Mouse (Mus musculus) T-cell, adult 2 months (primary cell): ENCODE measurements around the gene Gm17455.

Experiments used
- DNase-seq: peaks from one replicate; pipeline ENCODE4 v3.0.0; 2022; ENCODE audit warnings: low spot score

Gene Gm17455

DNA sequence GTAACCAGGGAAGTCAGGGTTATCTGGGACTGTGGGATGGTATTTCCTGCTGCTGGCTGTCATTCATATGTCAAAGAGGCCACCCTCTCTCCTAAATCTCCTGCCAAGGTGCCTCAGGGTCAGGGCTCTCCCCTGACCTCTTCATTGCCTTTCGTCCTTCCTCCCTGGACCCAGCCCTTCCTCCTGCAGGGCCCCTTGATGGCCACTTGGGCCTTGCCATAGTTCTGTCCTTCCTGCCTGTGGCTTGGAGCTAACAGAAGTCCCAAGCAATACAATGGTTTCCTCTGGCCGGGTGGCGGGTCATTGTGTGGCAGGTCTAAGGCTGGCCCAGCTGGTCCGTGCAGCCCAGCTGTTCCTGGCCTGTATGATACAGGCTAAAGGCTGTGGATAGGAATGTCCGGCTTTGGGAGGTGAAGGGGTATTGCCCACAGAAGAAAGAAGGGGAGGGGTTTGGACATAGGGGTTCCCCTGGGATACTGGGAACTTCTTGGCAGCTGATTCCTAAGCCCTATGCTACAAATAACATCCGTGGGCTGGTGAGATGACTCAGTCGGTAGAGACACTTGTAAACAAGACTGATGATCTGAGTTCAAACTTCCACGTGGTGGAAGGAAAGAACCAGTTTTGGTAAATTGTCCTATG, 25.5 kb upstream of the Gm17455 start:
- DNase-seq: no peak

DNA sequence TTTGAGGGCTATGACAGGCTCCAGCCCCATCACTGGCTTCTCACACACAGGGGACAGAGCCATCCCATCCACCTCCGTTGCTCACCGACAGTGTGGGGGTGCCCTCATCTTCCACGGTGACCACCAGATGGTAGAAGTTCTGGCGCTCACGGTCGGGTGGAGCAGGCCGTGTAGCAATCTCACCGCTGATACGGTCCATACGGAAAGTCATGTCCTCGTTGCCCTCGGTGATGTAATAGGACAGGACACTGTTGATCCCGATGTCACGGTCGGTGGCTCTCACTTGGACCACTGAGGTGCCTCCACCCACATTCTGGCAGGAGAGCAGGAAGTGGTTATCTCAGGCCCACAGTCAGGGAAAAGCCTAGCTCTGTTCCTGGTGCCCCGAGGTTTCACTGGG, 22.8 kb upstream of the Gm17455 start:
- DNase-seq: no peak

GRCm38 (mm10) chr10:60379419-60379957, 20.0 kb upstream of the Gm17455 start:
- DNase-seq: no peak

- no peak for DNase-seq
Observed at GRCm38 (mm10) chr10:60380229-60380628, 19.3 kb upstream of the Gm17455 start.

DNA sequence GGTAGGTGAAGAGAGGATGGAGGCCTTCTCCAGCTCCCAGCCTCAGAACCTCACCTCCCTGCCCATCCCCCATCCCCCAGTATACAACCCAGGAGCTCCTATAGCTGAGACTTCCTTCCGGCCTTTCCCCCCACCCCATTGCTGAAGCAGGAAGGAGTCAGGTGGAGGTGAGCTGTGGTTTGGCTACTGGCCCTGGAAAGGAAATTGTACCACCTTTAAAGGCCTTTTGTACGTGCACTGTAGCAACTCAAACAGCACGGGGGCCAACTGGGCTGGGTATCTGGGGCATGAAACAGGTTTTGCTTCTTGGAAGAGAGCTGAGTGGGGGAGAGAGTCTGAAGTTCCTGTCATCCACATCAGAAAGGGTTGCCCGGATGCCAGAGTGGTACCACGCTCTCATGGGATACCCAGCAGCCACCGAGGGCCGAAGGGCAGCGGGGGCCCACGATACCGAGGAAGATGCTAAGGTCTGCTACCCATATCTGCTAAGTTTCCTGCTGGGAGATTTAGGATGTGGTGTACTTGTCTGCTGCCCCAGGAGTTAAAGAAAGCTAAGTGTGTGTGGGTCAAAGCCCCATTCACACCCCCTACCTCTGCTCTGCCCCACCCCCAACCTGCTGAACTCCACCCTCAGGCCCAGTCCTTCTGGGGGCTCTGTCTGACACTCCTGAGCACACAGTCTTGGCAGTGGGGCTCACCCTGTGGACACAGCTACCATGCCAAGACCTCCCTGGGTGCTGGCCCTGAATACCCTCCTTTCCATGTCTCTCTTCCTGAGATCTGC, 18.2 kb upstream of the Gm17455 start:
- peak; percentile 84 for DNase-seq

GRCm38 (mm10) chr10:60388332-60388731, 11.2 kb upstream of the Gm17455 start:
- DNase-seq: no peak

GRCm38 (mm10) chr10:60389447-60389865, 10.1 kb upstream of the Gm17455 start:
- peak; percentile 79 for DNase-seq

GRCm38 (mm10) chr10:60390177-60390903, 9.2 kb upstream of the Gm17455 start:
- DNase-seq: no peak

GRCm38 (mm10) chr10:60390904-60391420, 8.6 kb upstream of the Gm17455 start:
- no peak for DNase-seq

DNA sequence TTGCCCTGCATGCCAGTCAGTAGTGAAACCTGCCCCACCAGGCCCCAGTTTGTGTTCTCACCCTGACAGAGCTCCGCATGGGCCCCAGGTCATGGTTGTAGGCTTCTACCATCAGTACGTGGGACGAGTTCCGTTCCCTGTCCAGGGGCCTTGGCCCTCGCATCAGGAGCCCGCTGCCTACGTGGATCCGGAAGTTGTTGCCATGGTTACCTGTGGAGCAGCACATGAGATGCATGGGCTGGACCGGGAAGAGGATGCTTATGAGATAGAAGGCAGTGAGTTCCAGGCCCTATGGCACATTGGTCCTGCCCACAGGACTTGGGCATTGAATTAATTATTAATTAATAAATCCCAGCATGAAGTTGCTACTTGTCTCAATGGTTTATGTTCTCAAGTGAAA, 7.9 kb upstream of the Gm17455 start:
- no peak for DNase-seq

DNA sequence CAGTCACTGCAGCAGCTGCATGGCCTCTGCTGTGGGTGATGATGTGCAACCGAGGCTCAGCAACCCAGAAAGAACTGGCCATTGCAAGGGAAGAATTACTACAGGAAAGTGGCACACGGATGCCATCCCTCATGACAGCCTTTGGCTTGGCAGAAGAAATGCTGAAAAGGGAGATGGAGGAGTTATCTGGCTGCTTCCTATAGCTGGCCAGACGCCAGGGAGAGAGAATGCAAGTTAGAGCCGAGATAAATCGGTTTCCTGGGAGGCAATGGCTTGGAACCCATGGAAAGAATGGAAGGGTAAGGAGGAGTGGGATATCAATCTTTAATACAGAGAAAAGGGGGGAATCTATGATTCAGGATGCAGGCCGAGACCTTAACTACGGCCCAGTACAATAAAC, 4.6 kb upstream of the Gm17455 start:
- DNase-seq: no peak

GRCm38 (mm10) chr10:60395605-60396004, 3.9 kb upstream of the Gm17455 start:
- DNase-seq: no peak

GRCm38 (mm10) chr10:60398051-60398814, 1.3 kb upstream of the Gm17455 start:
- no peak for DNase-seq

DNA sequence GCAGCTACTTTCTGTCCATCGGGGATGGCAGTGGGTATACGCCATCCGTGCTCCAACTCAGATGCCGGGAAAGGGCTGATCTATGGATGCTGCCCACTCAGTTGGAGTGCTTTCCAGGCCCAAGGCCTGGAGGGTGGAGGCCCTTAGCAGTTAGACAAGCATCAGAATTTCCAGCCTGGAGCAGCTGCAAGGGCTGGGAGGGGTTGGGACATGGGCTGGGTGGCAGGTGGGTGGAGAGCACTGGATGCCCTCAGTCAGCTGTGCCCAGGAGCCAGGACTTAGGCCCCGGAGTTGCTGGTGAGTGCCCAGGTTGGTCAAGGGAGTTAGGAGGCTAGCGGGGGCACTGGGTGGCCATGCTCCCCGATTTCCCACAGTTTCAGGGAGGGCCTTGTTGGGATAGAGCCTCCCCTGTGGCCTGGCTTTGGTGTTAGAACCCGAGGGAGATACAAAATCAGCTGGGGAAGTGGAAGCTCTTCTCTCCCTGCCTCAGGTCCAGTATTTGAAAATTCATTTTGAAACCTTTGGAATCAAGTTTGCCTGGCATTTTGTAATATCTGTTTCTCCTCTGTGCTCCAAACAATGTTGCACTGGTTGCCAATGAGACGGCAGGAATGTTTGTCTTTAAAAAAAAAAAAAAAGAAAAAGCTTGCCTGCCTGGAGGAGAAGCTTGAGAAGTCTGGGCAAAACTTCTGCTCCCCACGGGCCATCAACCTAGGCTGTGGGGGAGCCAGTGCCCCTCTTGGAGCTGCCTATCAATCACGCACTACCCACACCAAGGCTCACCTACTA, 1.2 kb downstream of the Gm17455 start:
- no peak for DNase-seq

DNA sequence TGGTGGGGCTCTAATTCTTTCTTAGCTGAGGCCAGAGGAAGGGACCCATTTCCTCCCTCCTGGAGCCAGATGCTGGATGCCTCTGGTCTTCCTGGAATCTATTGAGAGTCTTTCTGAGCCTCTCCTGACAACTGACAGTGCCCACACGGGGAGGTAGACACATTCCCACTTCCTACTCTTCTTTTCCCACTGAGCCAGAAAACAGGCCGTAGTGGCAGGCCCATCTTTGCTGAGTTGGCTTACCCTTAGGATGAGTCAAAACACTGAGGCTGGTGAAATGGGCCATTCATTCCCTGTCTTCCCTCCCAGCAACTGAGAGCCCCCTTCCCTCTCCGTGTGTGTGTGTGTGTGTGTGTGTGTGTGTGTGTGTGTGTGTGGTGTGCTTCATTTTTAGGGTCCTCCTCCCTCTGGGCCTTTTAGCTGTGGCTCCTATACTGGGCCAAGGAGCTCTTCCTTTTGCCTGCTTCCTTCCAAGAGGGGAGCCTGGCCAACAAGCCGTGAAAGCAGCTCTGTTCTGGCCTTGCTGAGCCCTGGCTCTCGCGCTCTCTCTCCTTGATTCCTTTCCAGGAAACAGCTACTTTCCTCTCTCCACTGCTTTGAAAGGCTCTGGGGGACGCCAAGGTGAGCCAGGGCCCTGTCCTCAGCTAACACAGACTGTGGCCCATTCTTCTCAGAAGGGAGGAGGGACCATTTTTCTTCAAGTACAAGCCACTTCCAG, 6.1 kb downstream of the Gm17455 start:
- DNase-seq: no peak

DNA sequence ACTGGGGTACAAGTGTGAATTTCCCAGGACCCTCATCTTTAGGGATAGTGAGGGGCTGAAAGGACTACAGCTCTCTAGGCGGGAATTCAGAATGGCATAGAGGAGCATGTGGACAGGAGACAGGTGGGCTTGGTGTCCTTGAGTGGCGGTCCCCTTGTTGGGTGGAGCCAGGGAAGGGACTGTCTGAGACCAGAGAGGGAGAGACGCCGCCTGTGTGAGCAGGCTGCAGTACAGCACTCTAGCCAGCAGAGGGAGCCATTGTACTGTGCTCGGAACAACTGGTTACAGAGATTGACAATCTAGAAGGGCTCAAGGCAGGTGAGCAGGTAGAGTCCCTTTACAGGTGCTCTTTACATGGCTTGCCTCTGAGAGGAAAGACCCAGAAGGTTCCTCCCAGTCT, 8.3 kb downstream of the Gm17455 start:
- peak; percentile 65 for DNase-seq

DNA sequence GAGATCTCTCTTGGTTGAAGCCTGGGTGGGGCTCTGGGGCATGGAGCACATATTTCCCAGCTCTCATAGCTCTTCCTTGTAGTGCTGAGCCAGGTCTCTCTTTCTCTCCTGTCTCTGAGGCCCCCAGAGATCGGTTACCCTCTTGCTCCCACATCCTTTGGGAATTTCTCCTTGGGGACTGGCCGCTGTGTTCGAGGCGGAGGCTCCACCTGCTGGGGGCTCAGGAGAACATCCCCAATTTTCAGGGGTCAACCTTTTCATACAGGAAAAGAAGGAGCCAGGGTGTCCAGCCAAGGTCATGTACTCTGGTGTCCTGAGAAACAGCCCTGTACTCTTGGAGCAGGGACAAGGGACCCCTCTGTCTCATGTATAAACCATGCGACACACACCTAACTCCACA, 12.3 kb downstream of the Gm17455 start:
- DNase-seq: no peak

GRCm38 (mm10) chr10:60413756-60414155, 14.2 kb downstream of the Gm17455 start:
- no peak for DNase-seq

GRCm38 (mm10) chr10:60417041-60417440, 17.5 kb downstream of the Gm17455 start:
- DNase-seq: no peak

DNA sequence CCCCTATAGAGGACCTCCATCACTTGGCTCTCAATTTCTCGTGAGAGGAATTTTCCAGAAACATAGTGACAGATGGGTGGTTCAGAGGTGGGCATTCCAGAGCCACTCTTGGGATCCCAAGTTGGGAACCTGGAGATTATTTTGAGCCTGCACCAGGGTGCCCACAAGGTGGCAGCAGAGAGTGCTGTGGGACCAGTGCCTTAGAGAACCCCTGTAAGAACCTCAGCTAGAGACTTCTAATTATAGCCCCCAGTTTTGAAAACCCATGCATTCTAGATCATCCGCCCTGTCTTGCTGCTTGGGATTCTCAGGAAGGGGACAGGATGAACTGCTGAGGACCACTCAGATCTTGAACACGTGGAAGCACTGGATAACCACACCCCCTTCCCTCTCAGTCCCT, 18.6 kb downstream of the Gm17455 start:
- DNase-seq: peak; percentile 44
